14 mouse cellular contexts compared by ENCODE assay signal in the genomic region with DNA sequence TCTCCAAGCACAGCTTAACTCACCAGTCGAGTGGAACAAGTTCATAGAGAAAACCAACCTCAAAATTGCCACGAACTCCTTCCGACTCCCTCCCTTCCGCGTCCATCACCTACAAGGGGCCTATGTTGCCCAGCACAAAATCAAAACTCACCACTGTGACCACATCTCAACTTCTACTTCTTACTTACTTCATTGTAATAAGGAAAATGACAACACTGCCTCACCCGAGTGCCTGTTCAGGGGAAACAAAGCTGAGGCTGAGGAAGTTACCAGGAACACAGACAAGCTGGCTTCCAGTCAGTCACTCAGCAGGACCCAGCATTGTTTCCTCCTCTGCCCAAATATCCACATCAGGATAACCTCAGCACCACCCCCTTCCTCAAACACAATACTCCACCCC. TPM values are rescaled to one million over a fixed set of nuclear protein-coding genes. Genes with fewer than 3 reads are reported as not detected.
DNase-seq lines count a peak whose midpoint lies in the region; ATAC-seq and TF ChIP-seq lines count a peak whose summit lies in the region.
"Had no signal": no experiment of that assay in that cellular context is flagged by ENCODE, and none has a peak within 500 bp of the region (broad histone marks: within the 10 kb centered on the region; RNA-seq: fewer than 3 reads in every experiment).

No protein-coding gene starts in this region.

- ATAC-seq in kidney, embryonic 15.5 days (replicated peaks; ENCODE audit: low FRiP score), result no peak
- ATAC-seq in stomach, embryonic 16.5 days (ENCODE audit: insufficient read depth, low FRiP score), result no peak
- no peak for ATAC-seq in stomach, postnatal 0 days (ENCODE audit: low FRiP score, low TSS enrichment)
- ATAC-seq in liver, embryonic 16.5 days (ENCODE audit: low read depth), result no peak
- ATAC-seq in erythroblast, adult 5-6 weeks (replicated peaks; ENCODE audit: low FRiP score, poor library complexity, severe bottlenecking), result no peak
- ATAC-seq in forebrain, embryonic 16.5 days, result no peak

- no peak for DNase-seq in kidney, postnatal 4 days
- no peak for DNase-seq in stomach, postnatal 0 days (ENCODE audit: low spot score)
- no peak for DNase-seq in adrenal gland, adult 2 months
- DNase-seq: adrenal gland, postnatal 14 days; cerebellum, adult 9-11 months; kidney, postnatal 10 days; liver, embryonic 13.5 days; retina, postnatal 1 day had no signal

- H3K27me3 ChIP-seq in kidney, embryonic 15.5 days, result no peaks in the 10 kb centered on the region
- H3K27me3 ChIP-seq in stomach, embryonic 16.5 days (ENCODE audit: control insufficient read depth, insufficient read depth, low read length), result no peaks in the 10 kb centered on the region
- H3K27me3 ChIP-seq in stomach, postnatal 0 days (ENCODE audit: control insufficient read depth, insufficient read depth, low read length), result no peaks in the 10 kb centered on the region
- H3K27me3 ChIP-seq in liver, embryonic 16.5 days (ENCODE audit: control insufficient read depth, insufficient read depth, low read depth, low read length), result no peaks in the 10 kb centered on the region
- H3K27me3 ChIP-seq in forebrain, embryonic 16.5 days (replicated peaks; ENCODE audit: control insufficient read depth, insufficient read depth, low read length), result no peaks in the 10 kb centered on the region
- H3K27me3 ChIP-seq: liver, embryonic 13.5 days had no signal

- no peak overlapping the region for H3K4me2 ChIP-seq in kidney, embryonic 15.5 days
- no peak overlapping the region for H3K4me2 ChIP-seq in stomach, embryonic 16.5 days (ENCODE audit: low read depth, low read length)
- no peak overlapping the region for H3K4me2 ChIP-seq in stomach, postnatal 0 days (replicated peaks; ENCODE audit: low read depth)
- H3K4me2 ChIP-seq in liver, embryonic 16.5 days (ENCODE audit: low read depth, low read length), result no peak overlapping the region
- H3K4me2 ChIP-seq in forebrain, embryonic 16.5 days (ENCODE audit: low read length), result no peak overlapping the region
- H3K4me2 ChIP-seq: liver, embryonic 13.5 days had no signal

- H3K36me3 ChIP-seq in kidney, embryonic 15.5 days, result no peaks in the 10 kb centered on the region
- no peaks in the 10 kb centered on the region for H3K36me3 ChIP-seq in stomach, embryonic 16.5 days (ENCODE audit: control insufficient read depth, insufficient read depth, low read length)
- H3K36me3 ChIP-seq in stomach, postnatal 0 days (ENCODE audit: control insufficient read depth, insufficient read depth, low read length), result no peaks in the 10 kb centered on the region
- no peaks in the 10 kb centered on the region for H3K36me3 ChIP-seq in liver, embryonic 16.5 days (ENCODE audit: control insufficient read depth, insufficient read depth)
- no peaks in the 10 kb centered on the region for H3K36me3 ChIP-seq in forebrain, embryonic 16.5 days (ENCODE audit: control insufficient read depth, insufficient read depth)
- H3K36me3 ChIP-seq: liver, embryonic 13.5 days had no signal

- TF ChIP-seq EP300 in stomach, postnatal 0 days (optimal IDR thresholded peaks at IDR 0.05), result no peak

- no peak overlapping the region for H3K4me3 ChIP-seq in kidney, embryonic 15.5 days (replicated peaks)
- H3K4me3 ChIP-seq in stomach, embryonic 16.5 days (replicated peaks; ENCODE audit: low read length), result no peak overlapping the region
- H3K4me3 ChIP-seq in stomach, postnatal 0 days (ENCODE audit: low read depth, low read length), result no peak overlapping the region
- no peak overlapping the region for H3K4me3 ChIP-seq in liver, embryonic 16.5 days (ENCODE audit: low read depth, low read length)
- no peak overlapping the region for H3K4me3 ChIP-seq in forebrain, embryonic 16.5 days (replicated peaks; ENCODE audit: low read length)
- H3K4me3 ChIP-seq: liver, embryonic 13.5 days had no signal

- WGBS in kidney, embryonic 15.5 days, result 84% methylated on average over 6 of the region's 6 CpGs
- 79% methylated on average over 6 of the region's 6 CpGs for WGBS in stomach, embryonic 16.5 days
- 75% methylated on average over 6 of the region's 6 CpGs for WGBS in stomach, postnatal 0 days
- WGBS in liver, embryonic 16.5 days (ENCODE audit: insufficient replicate concordance), result 74% methylated on average over 6 of the region's 6 CpGs
- WGBS in forebrain, embryonic 16.5 days, result 80% methylated on average over 6 of the region's 6 CpGs

- no peak for TF ChIP-seq CTCF in stomach, postnatal 0 days (IDR thresholded peaks at IDR 0.05; ENCODE audit: low read depth)

- no peaks in the 10 kb centered on the region for H3K9me3 ChIP-seq in kidney, embryonic 15.5 days (replicated peaks)
- H3K9me3 ChIP-seq in stomach, embryonic 16.5 days (replicated peaks; ENCODE audit: control insufficient read depth, low read length), result no peaks in the 10 kb centered on the region
- no peaks in the 10 kb centered on the region for H3K9me3 ChIP-seq in stomach, postnatal 0 days (ENCODE audit: control insufficient read depth, low read length)
- no peaks in the 10 kb centered on the region for H3K9me3 ChIP-seq in liver, embryonic 16.5 days (replicated peaks; ENCODE audit: control insufficient read depth, low read length)
- H3K9me3 ChIP-seq in forebrain, embryonic 16.5 days (ENCODE audit: control insufficient read depth, low read length), result no peaks in the 10 kb centered on the region
- H3K9me3 ChIP-seq: G1E; liver, embryonic 13.5 days had no signal

- H3K9ac ChIP-seq in kidney, embryonic 15.5 days, result no peak overlapping the region
- no peak overlapping the region for H3K9ac ChIP-seq in stomach, embryonic 16.5 days (ENCODE audit: low read length)
- H3K9ac ChIP-seq in stomach, postnatal 0 days (ENCODE audit: low read length), result no peak overlapping the region
- H3K9ac ChIP-seq in liver, embryonic 16.5 days (ENCODE audit: low read depth, low read length), result no peak overlapping the region
- no peak overlapping the region for H3K9ac ChIP-seq in forebrain, embryonic 16.5 days (replicated peaks; ENCODE audit: low read depth, low read length)
- H3K9ac ChIP-seq: liver, embryonic 13.5 days had no signal

- peaks cover 42% of the 10 kb centered on the region for H3K4me1 ChIP-seq in kidney, embryonic 15.5 days
- H3K4me1 ChIP-seq in stomach, embryonic 16.5 days (ENCODE audit: control insufficient read depth, insufficient read depth, low read length), result 0 out of 2 replicates have a peak, but pooled peaks cover 7% of the 10 kb centered on the region
- 0 out of 2 replicates have a peak, but pooled peaks cover 2% of the 10 kb centered on the region for H3K4me1 ChIP-seq in stomach, postnatal 0 days (replicated peaks; ENCODE audit: control insufficient read depth, insufficient read depth)
- H3K4me1 ChIP-seq in liver, embryonic 16.5 days (ENCODE audit: control insufficient read depth, low read depth, low read length), result peaks cover 37% of the 10 kb centered on the region
- no peaks in the 10 kb centered on the region; the same call in 1 of the 2 replicates for H3K4me1 ChIP-seq in forebrain, embryonic 16.5 days (replicated peaks; ENCODE audit: control insufficient read depth, insufficient read depth, low read length)

- H3K27ac ChIP-seq in kidney, embryonic 15.5 days, result 0 out of 2 replicates have a peak overlapping the region, but pooled peaks have one; percentile 10
- H3K27ac ChIP-seq in stomach, embryonic 16.5 days (ENCODE audit: low read length), result peak overlapping the region; percentile 34; the same call in 1 of the 2 replicates
- H3K27ac ChIP-seq in stomach, postnatal 0 days (replicated peaks), result no peak overlapping the region
- 0 out of 2 replicates have a peak overlapping the region, but pooled peaks have one; percentile 18 for H3K27ac ChIP-seq in liver, embryonic 16.5 days (ENCODE audit: low read length)
- H3K27ac ChIP-seq in forebrain, embryonic 16.5 days (ENCODE audit: low read length), result no peak overlapping the region
- H3K27ac ChIP-seq: liver, embryonic 13.5 days had no signal

RNA-seq across cellular contexts. Expression of gene Tbc1d14, which starts 29.3 kb away (rescaled TPM):
- polyA plus RNA-seq in kidney, embryonic 15.5 days (2015; fragmentation: Nextera tagmentation; extraction: Ambion mirVana), result 45.2 and 46.2 TPM in 2 replicates
- polyA plus RNA-seq in stomach, embryonic 16.5 days (2015; fragmentation: Nextera tagmentation; extraction: Ambion mirVana), result 39.5 and 43.6 TPM in 2 replicates
- 22.1 and 22.8 TPM in 2 replicates for polyA plus RNA-seq in stomach, postnatal 0 days (2015; fragmentation: Nextera tagmentation; extraction: Ambion mirVana)
- polyA plus RNA-seq in liver, embryonic 16.5 days (2015; fragmentation: Nextera tagmentation; extraction: Ambion mirVana), result 8.1 and 9.3 TPM in 2 replicates
- total RNA-seq in erythroblast, adult 5-6 weeks (2015; ENCODE audit: low replicate concordance), result 8.1 and 15.9 TPM in 2 replicates
- 11.3 and 12.1 TPM in 2 replicates for total RNA-seq in erythroblast, adult 5-6 weeks (2017; ENCODE audit: low replicate concordance)
- total RNA-seq in adrenal gland, adult 2 months (2021), result 10 to 100 TPM; 42.1 to 47.0 TPM
- polyA plus RNA-seq in adrenal gland, adult 2 months (2012; rRNA removed), result 16.3 and 18.8 TPM in 2 replicates
- 118 and 123 TPM in 2 replicates for polyA plus RNA-seq in forebrain, embryonic 16.5 days (2015; fragmentation: Nextera tagmentation; extraction: Ambion mirVana)

Comparison
In these comparisons a context has a peak if more than half of its experiments do, and no peak if none do; other contexts are left out.
1. H3K27ac ChIP-seq: peak in kidney, embryonic 15.5 days (single experiment), stomach, embryonic 16.5 days (single experiment) and liver, embryonic 16.5 days (single experiment); none in stomach, postnatal 0 days (single experiment) and forebrain, embryonic 16.5 days (single experiment).